Mouse (Mus musculus) hindbrain, postnatal 0 days (tissue): Measurements from ENCODE around the gene Morc3. TPM values are rescaled to one million over a fixed set of nuclear protein-coding genes. Genes with fewer than 3 reads are reported as not detected.

ENCODE experiments used
- ATAC-seq: fragments of 200-750 bp; cut with Nextera tagmentation; 2 replicates; pipeline ENCODE4 v1.8.0; 2017; ENCODE audit warnings: mild to moderate bottlenecking, moderate TSS enrichment, moderate library complexity
- DNase-seq: peaks from one replicate; pipeline ENCODE4 v3.0.0-alpha.2; 2015; ENCODE audit warnings: low spot score
- H3K27ac ChIP-seq: fragments of 300-500 bp; sonication (generic); 2 replicates; pipeline ENCODE4 v1.5.1; 2014; ENCODE audit warnings: mild to moderate bottlenecking
- H3K27me3 ChIP-seq: fragments of 300-500 bp; sonication (generic); 2 replicates; pipeline ENCODE4 v1.6.1; 2014; ENCODE audit warnings: low read length, mixed read lengths; ENCODE audit not compliant: insufficient read depth
- H3K36me3 ChIP-seq: fragments of 300-500 bp; sonication (generic); 2 replicates; pipeline ENCODE4 v1.6.1; 2014; ENCODE audit warnings: low read length, mixed read lengths; ENCODE audit not compliant: insufficient read depth
- H3K4me1 ChIP-seq: fragments of 300-500 bp; sonication (generic); 2 replicates; pipeline ENCODE4 v1.6.1; 2014; ENCODE audit warnings: antibody characterized with exemption, low read length, mixed read lengths; ENCODE audit not compliant: insufficient read depth
- H3K4me2 ChIP-seq: fragments of 300-500 bp; sonication (generic); 2 replicates; pipeline ENCODE4 v1.6.1; 2014; ENCODE audit warnings: low read depth, mild to moderate bottlenecking, low read length, moderate library complexity, mixed read lengths
- H3K4me3 ChIP-seq: fragments of 300-500 bp; sonication (generic); 2 replicates; pipeline ENCODE4 v1.5.1; 2014; ENCODE audit warnings: low read length
- H3K9ac ChIP-seq: fragments of 300-500 bp; sonication (generic); replicated peaks from 2 replicates; pipeline ENCODE4 v1.6.1; 2014; ENCODE audit warnings: mild to moderate bottlenecking, low read length, moderate library complexity, mixed read lengths
- H3K9me3 ChIP-seq: fragments of 300-500 bp; sonication (generic); 2 replicates; pipeline ENCODE4 v1.6.1; 2016; ENCODE audit warnings: low read length, mixed read lengths
- CTCF ChIP-seq: IDR thresholded peaks from 2 replicates; pipeline ENCODE4 v1.5.1; 2016; ENCODE audit warnings: antibody characterized with exemption, control low read depth, low read depth
- WGBS: fragments of 180-500 bp; shearing (Covaris S2); extraction: QIAGEN DNeasy Blood & Tissue Kit; methylation state at CpG from one replicate; pipeline ENCODE4 v1.1.7; 2014; 5-methylcytosine and 5-hydroxymethylcytosine counted together
- polyA plus RNA-seq: library from polyadenylated mRNA; unstranded; fragments of >200 nt; fragmentation: Nextera tagmentation; extraction: Ambion mirVana; gene quantifications from 2 replicates; pipeline ENCODE4 v1.2.1, GENCODE M21; 2015
- total RNA-seq: library from RNA; depleted of rRNA; stranded (reverse); fragments of >200 nt; gene quantifications from 2 replicates; pipeline ENCODE4 v1.2.3, GENCODE M21; 2014

The Morc3 gene
- total and polyA plus RNA-seq, 2 experiments from 2014 or later = 24.1 to 25.2 TPM

DNA sequence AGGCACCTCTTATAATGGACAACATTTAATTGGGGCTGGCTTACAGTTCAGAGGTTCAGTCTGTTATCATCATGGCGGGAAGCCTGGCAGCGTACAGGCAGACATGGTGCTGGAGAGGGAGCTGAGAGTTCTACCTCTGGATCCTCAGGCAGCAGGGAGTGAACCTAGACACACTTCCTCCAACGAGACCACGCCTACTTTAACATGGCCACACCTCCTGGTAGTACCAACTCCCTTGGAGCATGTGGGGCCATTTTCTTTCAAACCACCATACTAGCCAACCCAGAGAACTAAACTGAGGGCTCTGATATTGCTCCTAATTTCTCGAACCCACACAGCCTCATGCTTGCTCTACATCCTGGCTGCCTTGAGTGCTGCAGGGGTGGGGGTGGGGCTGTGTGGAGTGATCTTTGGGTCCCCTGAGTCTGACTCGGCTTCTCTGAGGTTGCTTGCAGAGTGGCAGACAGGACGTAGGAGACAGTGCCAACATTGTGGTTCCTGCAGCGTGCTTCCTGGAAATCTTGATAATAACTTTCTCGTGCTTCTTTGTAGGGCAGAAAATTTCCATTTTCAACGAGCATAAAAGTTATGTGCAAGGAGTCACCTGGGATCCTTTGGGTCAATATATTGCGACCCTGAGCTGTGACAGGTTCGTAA lies 59.2 kb downstream of the Morc3 start:
- no peak for TF ChIP-seq CTCF
- H3K36me3 ChIP-seq = no peaks in the 10 kb centered on the region
- no peak for ATAC-seq
- no peak overlapping the region for H3K4me3 ChIP-seq
- H3K9ac ChIP-seq = no peak overlapping the region
- no peaks in the 10 kb centered on the region for H3K9me3 ChIP-seq
- no peak overlapping the region for H3K27ac ChIP-seq
- no peaks in the 10 kb centered on the region for H3K27me3 ChIP-seq
- WGBS = 92% methylated on average over 12 of the region's 12 CpGs
- no peak overlapping the region for H3K4me2 ChIP-seq
- H3K4me1 ChIP-seq = no peaks in the 10 kb centered on the region
- DNase-seq = no peak

DNA sequence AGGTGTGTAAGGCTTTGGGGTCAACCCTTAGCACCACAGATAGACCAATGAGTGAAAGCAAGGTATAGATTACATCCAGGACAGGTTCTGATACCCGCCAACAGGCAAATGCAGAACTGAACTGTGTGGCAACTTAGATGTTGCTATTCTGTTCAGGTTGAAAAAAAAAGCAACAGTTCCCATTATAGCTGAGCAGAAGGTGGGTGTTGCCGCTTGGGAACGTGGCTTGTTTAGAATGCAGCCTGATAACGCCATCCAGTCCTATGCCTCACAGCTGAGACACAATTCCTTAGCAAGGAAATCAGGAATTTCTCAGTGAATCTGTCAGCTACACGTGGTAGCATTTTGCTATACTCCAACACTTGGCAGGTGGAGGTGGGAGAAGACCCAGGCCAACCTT lies 61.4 kb downstream of the Morc3 start:
- no peak overlapping the region for H3K27ac ChIP-seq
- no peaks in the 10 kb centered on the region for H3K9me3 ChIP-seq
- no peak for ATAC-seq
- no peak for DNase-seq
- 89% methylated on average over 5 of the region's 5 CpGs for WGBS
- H3K9ac ChIP-seq = no peak overlapping the region
- TF ChIP-seq CTCF = no peak
- no peaks in the 10 kb centered on the region for H3K36me3 ChIP-seq
- H3K4me3 ChIP-seq = no peak overlapping the region
- no peaks in the 10 kb centered on the region for H3K27me3 ChIP-seq
- H3K4me2 ChIP-seq = no peak overlapping the region
- H3K4me1 ChIP-seq = no peaks in the 10 kb centered on the region

DNA sequence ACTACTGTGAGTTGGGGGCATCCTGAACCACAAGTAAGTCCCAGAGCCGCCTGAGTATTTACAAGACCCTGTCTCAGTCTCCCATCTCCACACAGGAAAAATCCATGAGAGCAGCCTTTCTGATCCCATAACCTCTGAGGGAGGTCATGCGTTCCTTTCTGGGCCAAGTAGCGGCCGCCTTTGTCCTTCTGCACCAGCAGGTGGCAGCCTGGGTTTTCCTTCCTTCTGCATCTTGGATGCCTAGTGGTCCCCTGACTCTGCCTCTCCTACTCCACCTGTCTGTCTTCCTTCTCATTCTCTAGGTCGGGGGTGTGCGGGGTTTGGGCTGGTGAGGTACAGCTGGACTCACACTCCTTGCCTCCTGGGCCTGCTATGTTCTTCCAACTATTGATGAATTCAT lies 71.1 kb downstream of the Morc3 start:
- Histone ChIP-seq H3K4me1 (no peaks in the 10 kb centered on the region), H3K27ac (no peak overlapping the region), H3K27me3 (no peaks in the 10 kb centered on the region), H3K9me3 (no peaks in the 10 kb centered on the region), H3K4me2 (no peak overlapping the region), H3K9ac (no peak overlapping the region), H3K36me3 (peaks cover 7% of the 10 kb centered on the region), H3K4me3 (no peak overlapping the region)
- TF ChIP-seq CTCF = peak; percentile 47
- WGBS = 79% methylated on average over 6 of the region's 6 CpGs
- no peak for ATAC-seq
- peak; percentile 9 for DNase-seq

DNA sequence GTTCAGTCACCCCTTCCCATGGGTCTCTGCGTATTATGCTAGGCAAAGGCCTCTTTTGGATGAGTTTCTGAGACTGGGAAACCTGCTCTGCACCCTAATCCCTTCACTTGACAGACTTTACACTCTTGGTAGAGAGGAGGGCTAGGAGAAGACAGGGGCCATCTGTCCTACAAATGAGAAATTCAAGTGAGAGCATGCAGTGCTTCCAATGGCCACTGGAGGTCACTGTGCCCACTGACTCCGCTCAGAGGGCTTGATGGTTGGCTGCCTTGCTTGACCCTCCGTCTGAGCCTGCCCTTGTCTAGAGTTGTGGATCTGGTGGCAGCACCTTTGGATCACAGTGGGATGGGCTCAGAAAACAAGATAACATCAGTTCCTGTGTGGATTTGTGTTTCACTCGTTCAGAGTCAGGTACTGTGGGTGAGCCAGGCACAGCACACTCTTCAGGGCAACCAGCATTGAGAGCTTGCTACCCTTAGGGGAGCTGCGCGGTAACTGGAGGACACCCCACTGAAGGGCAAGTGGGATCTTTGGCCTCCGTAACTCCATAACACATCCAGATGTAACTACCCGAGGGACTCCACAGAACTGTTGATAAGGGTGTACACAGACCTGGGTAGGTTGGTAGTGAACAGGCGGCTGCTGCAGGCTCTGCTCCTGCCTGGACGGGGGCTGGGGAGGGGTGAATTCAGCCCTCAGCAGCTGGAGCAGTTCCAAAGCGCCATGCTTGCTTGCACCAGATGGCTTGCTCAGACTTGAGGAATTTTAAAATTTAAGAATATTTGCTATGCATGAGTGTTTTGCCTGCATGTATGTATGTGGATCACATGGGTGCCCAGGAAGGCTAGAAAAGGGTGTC lies 74.5 kb downstream of the Morc3 start:
- no peak overlapping the region for H3K4me3 ChIP-seq
- H3K9me3 ChIP-seq = no peaks in the 10 kb centered on the region
- no peaks in the 10 kb centered on the region for H3K27me3 ChIP-seq
- no peak overlapping the region; the same call in 1 of the 2 replicates for H3K27ac ChIP-seq
- H3K9ac ChIP-seq = no peak overlapping the region
- peaks cover 2% of the 10 kb centered on the region; the same call in 1 of the 2 replicates for H3K36me3 ChIP-seq
- 59% methylated on average over 11 of the region's 11 CpGs for WGBS
- ATAC-seq (peak; percentile 76), DNase-seq (peak; percentile 79)
- H3K4me1 ChIP-seq = no peaks in the 10 kb centered on the region
- peak; percentile 96 for TF ChIP-seq CTCF
- no peak overlapping the region for H3K4me2 ChIP-seq

DNA sequence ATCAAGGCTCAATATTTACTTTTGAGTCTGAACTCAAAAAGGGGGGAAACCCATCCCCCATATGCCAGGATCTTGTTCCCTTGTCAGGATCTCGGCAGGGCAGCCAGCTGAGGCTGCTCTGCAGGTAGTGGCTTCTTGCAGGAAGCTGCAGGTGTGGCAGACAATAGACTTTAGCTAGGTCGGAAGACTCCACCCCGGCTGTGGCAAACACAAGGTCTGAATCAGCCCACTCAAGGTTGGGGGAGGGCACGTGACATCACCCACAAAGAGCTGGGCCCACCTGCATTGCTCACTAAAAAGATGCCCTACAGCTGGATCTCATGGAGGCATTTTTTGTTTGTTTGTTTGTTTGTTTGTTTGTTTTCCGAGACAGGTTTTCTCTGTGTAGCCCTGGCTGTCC lies 75.8 kb downstream of the Morc3 start:
- Histone ChIP-seq H3K4me2 (no peak overlapping the region), H3K9ac (no peak overlapping the region), H3K4me3 (no peak overlapping the region), H3K9me3 (no peaks in the 10 kb centered on the region), H3K36me3 (no peaks in the 10 kb centered on the region), H3K27me3 (no peaks in the 10 kb centered on the region), H3K27ac (no peak overlapping the region), H3K4me1 (no peaks in the 10 kb centered on the region)
- ATAC-seq (no peak), DNase-seq (no peak)
- TF ChIP-seq CTCF = no peak
- WGBS = 80% methylated on average over 5 of the region's 5 CpGs

DNA sequence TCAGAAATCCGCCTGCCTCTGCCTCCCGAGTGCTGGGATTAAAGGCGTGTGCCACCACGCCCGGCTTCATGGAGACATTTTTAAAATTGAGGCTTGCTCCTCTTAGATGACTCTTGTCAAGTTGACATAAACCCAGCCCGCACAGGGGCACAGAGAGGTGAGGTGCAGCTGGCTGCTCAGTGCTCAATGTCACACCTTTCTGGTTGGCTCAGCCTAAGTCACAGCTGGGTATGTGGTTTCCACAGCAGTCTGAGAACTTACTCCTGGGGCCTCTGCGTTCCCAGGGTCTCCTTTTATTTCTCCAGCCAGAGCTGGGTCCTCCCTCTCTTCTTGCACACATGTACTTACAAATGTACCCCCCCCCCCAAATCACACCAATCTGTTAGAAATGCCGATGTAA lies 76.3 kb downstream of the Morc3 start:
- no peak overlapping the region for H3K27ac ChIP-seq
- no peaks in the 10 kb centered on the region for H3K27me3 ChIP-seq
- 93% methylated on average over 8 of the region's 8 CpGs for WGBS
- no peak for TF ChIP-seq CTCF
- H3K4me1 ChIP-seq = no peaks in the 10 kb centered on the region
- no peak for ATAC-seq
- no peaks in the 10 kb centered on the region for H3K36me3 ChIP-seq
- DNase-seq = no peak
- no peaks in the 10 kb centered on the region for H3K9me3 ChIP-seq
- H3K9ac ChIP-seq = no peak overlapping the region
- no peak overlapping the region for H3K4me3 ChIP-seq
- no peak overlapping the region for H3K4me2 ChIP-seq

DNA sequence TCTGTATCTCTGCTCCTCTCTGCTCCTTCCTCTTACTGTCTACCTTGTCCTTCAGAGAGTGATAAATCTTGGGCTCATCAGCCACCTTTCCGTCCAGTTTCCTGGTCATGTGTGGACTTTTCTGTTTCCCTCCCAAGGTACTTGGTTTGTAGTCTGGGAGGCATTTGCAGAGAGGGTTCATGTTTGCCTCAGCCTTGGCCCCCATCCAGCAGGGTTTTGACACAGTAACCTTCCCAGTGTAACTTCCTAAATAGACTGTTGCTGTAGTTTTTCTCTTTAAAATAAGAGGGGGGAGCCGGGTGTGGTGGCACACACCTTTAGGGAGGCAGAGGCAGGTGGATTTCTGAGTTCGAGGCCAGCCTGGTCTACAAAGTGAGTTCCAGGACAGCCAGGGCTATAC lies 78.0 kb downstream of the Morc3 start:
- TF ChIP-seq CTCF = no peak
- ATAC-seq (no peak), DNase-seq (no peak)
- 91% methylated on average over 3 of the region's 3 CpGs for WGBS
- H3K9me3 ChIP-seq = no peaks in the 10 kb centered on the region
- no peak overlapping the region for H3K4me2 ChIP-seq
- no peak overlapping the region for H3K4me3 ChIP-seq
- no peak overlapping the region for H3K9ac ChIP-seq
- H3K4me1 ChIP-seq = no peaks in the 10 kb centered on the region
- no peaks in the 10 kb centered on the region for H3K27me3 ChIP-seq
- H3K36me3 ChIP-seq = no peaks in the 10 kb centered on the region
- H3K27ac ChIP-seq = no peak overlapping the region
